Mouse (Mus musculus): Measurements from ENCODE around the gene Cdk20.
"Not testable (repeated sequence)": the region's sequence is repeated elsewhere in the genome, so short reads cannot be mapped to it uniquely, and the experiment has no call there.

Gene Cdk20

DNA sequence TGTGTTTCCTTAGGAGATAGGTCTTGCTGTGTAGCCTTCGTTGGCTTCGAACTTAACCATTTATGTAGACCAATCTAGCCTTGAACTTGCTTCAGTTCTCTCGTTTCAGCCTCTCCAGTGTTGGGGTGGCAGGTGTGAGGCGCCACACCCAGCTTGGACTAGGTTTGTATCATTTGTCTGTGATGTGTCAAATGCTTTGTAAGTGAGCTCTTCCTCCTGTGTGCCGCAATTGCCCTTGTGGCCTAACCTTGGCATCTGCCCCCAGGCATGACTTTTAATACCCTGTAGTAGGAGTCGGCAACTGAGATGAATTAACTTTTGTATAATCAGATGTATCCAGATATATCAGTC lies 9.5 kb upstream of the Cdk20 start:
- no peak for DNase-seq (ENCODE audit: low spot score)

DNA sequence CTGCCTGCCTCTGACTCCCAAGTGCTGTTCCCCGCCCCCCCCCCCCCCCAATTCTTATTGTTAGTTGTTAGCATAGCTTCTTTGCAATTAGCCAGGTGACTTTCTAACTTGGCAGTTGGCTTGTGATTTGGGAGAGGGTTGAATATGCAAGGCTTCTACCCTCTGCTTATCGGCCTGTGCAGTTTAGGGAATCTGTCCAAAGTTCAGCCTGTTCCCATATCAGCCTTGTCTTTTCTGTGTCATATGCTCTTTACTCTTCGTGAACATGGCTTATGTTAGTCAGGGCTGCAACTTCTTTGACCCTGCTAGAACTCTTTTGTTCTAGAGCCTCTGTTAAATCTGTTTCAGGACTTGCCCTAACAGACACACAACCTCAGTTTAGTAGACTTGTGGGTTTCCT lies 7.8 kb upstream of the Cdk20 start:
- DNase-seq (ENCODE audit: low spot score): no peak

DNA sequence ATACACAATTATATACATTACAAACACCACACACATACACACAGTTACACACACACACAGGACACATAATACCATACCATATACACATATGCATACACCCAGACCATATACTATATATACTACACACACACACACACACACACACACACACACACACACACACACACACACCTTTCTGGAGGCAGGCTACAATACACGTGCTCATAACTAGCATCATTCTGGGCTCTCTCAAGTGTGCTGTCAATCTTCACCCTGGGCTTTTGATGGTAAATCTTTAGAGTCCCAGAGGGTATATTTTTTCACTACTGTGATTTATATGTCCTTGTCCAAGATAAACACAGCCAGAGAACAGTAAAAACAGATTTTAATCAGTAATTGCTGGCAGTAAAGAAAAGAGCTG lies 6.8 kb upstream of the Cdk20 start:
- no peak for DNase-seq (ENCODE audit: low spot score)

DNA sequence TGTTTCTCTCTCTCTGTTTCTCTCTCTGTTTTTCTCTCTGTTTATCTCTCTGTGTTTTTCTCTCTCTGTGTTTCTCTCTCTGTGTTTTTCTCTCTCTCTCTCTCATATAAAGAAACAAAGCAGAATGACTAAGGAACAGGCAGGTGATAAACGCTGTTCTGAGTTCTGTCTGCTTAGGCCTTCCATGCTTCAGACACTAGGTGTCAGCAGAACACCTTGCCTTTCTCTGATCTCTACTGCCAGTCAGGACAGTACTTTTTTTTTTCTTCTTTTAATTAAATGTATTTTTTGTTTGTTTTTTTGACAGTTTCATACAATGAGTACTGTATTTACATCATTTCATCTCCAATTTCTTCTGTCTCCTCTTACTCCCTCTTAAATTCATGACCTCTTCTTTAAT lies 2.8 kb upstream of the Cdk20 start:
- no peak for DNase-seq (ENCODE audit: low spot score)

DNA sequence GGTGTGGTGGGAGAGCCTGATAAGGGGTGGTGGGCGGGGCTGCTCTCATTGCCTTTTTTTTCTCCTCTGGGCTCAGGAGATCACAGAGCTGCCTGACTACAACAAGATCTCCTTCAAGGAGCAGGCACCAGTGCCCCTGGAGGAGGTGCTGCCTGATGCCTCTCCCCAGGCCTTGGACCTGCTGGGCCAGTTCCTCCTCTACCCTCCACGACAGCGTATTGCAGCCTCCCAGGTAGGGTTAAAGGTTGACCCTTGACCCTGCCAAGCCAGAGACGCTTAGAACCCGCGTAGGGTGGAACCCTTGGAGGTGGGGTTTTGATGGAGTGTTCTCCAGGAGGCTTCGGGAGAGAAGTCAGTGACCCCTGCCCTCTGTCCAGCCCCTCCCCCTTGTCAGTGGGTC lies 5.7 kb downstream of the Cdk20 start:
- no peak for DNase-seq (ENCODE audit: low spot score)

DNA sequence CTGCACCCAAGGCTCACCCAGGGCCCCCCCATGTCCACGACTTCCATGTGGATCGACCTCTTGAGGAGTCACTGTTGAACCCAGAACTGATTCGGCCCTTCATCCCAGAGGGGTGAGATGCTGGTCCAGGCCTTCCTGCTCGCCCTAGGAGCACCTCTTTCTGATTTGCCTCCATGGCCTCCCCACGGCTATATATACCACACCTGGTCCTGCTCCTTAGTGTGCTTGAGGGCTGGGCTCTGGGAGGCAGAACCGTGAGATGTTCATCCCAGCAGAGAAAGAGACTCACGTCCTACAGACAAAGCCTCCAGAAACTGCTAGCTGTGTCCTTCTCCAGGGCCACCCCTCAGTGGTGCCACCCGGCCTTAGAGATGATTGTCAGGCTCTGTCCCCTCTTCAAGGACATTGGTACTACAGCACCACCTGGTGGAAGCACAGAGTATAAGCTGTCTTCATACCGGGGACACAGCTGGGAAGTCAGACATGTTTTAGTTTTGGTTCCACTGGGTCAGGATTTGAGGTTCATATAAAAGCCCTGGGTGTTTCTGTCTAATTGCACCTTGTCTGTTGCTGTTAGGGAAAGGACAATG lies 6.8 kb downstream of the Cdk20 start:
- peak; percentile 70 for DNase-seq (ENCODE audit: low spot score)

DNA sequence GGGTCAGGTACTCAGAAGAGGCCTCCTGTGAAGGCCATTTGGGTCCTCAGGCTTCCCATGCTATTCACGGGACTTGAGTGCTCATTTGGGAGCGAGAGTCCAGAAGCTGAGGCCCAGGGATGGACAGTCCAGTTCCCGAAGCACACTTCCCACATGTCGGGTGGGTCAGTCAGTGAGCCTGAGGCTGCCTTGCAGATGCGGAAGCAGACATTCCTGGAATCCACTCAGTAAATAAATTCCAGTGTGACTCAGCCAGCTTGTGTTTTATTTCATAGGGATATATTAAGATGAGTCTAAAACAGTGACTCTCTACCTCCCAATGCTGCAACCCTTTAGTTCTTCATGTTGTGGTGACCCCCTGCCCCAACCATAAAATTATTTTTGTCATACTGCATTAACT lies 7.4 kb downstream of the Cdk20 start:
- DNase-seq (ENCODE audit: low spot score): no peak

DNA sequence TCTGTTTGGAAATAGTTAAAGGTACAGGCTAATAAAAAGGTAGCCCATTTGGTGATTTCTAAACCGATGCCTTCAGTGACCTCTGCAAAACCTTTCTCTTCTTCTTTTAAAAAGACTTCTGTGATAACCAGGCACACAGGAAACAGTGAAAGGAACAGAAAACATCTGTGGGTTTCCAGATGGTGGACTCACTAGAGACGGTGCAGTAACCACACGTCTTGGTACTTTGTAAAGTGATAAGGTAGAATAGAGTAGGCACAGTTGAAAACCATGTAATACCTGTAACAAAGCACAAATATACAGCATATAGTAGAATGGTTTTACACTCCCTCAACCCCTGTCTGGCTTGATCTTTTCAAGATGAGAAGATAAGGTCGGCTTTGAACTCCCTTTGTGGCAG lies 8.5 kb downstream of the Cdk20 start:
- no peak for DNase-seq (ENCODE audit: low spot score)

DNA sequence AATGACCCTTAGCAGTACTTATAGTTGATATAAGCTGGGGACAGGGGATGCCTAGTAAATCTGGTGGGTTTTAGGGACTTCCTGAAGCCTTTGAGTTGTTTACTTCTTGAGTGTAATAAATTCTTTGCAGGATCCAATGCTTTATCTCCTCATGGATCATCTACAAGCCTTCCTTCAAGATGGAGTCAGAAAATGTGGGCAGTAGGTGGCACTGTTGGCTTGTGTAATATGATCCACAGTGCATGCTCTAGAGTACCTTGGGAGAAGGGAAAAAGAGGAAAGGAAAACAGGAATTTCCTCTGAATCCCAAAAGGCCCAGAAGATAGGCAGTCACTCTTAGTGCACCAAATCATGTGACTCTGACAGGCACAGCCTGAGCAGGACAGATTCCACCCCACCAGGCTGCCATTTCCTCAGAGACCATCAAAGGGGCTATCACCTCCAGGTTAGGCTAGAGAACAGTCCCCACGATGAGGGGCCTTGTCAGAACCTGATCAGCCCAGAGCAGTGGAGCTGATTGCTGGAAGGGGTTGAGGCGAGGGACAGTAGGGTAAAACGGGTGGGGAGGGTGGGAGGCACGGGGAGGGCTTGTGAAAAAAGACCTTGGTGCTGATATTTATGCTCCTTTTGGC lies 11.3 kb downstream of the Cdk20 start:
- DNase-seq (ENCODE audit: low spot score): peak; percentile 47

DNA sequence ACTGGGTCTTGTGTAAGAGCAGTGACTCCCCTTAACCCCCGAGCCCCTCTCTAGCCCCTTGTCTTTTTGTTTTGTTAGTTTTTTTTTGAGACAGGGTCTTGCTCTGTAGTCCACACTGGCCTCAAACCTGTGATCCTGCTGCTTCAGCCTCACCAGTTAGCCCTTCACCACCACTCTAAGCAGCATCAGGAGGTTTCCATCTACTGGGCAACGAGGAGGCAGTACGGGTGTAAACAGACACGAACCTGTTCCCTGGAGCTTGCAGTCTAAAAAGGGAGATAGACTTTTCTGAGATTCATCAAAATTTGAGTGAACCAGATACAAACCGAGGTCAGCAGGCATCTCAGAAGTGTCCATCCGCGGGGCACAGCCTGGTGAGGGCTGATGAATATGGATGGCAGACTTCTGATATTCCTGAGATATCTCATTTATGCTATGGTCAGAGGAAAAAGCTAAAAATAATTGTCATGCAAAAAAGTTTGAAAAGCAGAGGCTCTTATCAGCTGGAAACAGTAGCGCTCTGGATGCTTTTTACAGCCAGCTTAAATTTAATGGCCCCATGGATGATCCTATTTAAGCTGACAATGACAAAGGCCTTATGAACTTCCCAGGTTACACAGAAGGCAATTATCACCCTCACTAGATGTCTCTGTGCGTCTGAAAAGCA lies 13.3 kb downstream of the Cdk20 start:
- DNase-seq (ENCODE audit: low spot score): no peak

DNA sequence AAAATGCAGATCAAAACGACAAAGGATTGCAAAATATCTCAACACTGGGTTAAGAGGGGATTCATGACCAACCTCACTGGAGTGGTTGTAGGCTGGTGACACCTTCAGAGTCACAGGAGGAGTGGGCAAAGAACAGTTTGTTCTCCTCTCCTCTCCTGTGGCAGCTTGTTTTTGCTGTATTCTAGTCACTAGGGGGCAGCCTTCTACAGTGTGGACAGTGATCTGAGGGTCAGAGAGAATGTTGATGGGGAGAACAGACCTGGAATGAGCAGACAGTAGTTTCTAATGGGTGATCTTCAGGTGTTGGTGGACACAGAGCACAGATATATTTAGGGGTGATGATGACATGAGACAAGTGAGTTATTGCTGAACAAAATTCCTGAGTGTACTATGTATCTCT lies 15.8 kb downstream of the Cdk20 start:
- DNase-seq (ENCODE audit: low spot score): peak; percentile 25

DNA sequence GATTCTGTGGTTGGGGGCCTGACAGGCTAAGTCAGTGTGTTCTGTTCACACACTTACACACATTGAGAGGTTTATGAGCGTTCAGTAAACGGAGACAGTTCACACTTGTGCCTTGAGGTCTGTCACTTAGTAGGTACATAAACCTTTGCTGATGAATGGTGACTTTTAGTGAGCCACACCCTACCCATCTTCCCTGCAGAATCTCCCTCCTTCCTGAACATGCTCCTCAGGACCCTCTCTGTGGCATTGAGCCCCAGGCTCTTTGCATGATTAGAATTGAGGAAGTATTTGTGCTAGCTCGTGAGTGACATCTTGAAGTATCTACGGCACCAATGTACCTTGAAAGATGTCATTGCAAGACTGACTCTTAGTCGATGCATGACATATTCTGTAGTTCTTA lies 16.6 kb downstream of the Cdk20 start:
- no peak for DNase-seq (ENCODE audit: low spot score)

DNA sequence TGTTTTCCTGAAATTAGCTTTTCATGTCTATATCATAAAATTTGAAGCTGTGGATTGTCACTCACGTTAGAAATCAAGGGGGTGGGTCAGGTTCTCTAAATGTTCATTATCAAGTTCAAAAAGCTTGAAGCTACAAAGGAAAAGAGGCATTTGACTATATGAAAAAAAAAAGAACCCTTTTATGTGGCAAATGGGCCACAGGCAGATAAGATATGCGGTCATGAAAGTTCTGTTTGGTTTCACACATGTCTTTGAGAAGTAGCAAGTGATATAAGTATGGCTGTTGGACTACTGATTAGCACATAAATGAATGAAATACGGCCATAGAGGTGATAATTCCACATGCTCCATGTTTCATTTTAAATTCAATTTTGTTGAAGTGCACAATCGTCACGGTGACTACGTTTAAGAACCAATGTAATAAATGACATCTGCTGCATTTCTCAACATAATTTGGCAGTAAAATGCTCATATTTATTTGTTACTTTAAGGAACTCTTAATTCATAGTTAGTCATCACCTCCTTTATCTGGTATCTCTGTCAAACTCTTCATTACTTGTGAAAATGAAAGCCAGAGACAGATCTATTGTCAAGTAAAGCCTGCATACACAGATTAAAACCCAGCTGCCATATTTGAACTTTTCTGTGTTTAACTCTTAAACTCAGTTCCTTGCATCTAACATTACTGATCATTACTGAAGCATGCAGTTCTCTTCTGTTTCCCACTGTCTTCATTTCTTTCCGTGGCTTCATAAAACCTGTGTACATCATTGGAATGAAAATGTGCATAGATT lies 18.1 kb downstream of the Cdk20 start:
- no peak for DNase-seq (ENCODE audit: low spot score)

DNA sequence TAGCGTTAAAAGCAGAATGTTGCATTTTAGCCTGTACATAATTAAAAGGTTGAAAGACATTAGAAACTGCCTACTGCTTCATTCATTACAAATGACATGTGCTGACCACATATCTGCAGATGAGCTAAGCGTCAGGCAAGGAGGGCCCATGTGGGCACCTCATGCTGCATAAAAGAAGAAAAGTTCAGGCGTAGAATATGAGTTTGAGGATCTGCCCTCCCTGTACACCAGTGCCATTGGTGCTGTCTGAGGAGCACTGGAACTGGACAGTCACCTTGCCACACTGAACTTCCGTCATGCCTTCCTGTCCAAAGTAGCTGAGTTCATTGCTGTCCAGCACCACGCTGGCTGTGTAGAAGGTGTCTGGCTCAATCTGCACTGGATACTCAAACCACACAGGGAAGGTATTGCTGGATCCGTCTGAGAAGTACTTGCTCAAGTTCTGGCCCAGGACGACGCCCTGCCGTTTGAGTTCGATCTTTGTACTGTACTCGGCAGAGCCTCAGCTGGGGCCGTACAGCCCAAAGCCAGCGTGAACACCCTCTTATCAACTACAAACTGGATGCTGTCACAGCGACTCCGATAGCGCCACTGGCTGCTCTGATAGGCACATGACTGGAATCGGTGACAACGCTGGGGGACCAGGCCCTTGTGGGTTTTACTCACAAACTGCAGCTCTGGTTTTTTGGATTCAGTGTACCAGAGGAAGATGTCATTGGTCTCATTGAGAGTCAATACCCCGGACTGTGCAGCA lies 25.3 kb downstream of the Cdk20 start:
- DNase-seq (ENCODE audit: low spot score): not testable (repeated sequence)

DNA sequence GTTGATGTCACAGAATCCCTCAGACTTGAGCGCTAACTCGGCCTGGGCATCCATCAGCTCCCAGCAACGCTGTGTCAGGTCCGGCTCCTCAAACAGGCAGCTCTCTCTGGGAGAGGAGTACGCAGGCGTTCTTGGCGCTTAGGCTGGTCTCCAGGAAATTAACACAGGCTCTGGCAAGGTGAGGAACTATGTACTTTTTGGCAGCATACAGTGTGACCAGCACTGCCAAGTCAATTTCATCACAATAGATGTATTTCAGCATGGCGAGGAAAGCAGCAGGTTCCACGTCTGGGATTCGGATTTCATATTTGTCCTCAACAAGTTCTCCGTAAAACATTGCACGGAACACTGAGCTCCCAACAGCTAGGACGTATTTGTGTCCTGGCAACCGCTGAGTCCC lies 26.1 kb downstream of the Cdk20 start:
- DNase-seq (ENCODE audit: low spot score): no peak

DNA sequence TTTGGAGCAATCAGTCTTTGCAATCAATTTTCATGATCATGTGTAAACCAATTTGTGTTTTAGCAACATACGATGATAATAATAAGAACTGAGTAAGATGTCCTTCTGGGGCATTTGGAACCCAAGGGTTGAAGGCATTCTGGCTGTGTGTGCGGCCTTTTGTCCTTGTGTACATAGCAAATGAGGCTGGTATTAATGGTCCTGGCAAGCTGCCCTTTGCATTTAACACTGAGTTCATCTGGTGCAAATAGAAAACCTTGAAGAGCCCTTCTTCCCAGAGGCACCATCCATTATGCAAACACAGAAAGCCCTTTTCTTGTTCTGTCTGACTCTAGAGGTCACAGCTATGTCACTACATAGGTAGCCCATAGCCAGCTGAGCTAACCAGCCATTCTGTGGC lies 30.5 kb downstream of the Cdk20 start:
- DNase-seq (ENCODE audit: low spot score): no peak

DNA sequence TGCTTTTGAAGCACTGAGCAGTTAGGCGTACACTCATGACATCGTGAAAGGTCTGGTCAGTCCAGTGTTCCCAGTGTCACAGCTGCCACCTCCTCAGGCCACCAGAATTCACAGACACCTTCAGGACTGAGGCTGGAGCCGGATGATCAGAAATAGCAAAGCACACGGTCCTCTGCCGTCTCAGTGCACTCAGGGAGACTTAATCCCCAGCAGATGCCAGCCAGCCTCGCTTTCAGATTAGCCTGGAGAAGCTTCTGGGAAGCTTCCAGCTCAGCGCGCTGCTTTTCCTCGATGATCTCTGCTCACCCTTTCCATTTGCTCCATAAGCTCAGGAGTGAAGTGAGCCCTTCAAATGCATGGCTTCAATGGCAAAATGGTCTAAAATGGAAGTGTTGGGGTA lies 33.1 kb downstream of the Cdk20 start:
- DNase-seq (ENCODE audit: low spot score): no peak

DNA sequence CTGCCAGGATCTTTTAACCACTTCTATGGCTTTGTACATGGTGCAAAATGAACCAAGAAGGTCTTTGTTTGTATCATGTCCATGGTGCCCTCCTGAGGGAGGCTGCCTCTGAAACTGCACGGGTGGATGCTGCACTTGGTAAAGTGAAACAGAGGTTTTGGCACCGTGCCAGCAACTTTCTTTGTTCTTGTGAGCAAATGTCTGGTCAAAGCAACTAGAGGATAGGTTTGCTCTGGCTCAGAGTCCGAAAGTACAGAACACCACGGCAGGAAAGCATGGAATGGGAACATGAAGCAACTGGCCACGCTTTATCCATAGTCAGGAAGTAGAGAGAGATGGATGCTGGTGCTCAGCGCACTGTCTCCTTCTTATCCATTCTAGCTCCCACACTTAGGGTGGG lies 35.8 kb downstream of the Cdk20 start:
- no peak for DNase-seq (ENCODE audit: low spot score)

DNA sequence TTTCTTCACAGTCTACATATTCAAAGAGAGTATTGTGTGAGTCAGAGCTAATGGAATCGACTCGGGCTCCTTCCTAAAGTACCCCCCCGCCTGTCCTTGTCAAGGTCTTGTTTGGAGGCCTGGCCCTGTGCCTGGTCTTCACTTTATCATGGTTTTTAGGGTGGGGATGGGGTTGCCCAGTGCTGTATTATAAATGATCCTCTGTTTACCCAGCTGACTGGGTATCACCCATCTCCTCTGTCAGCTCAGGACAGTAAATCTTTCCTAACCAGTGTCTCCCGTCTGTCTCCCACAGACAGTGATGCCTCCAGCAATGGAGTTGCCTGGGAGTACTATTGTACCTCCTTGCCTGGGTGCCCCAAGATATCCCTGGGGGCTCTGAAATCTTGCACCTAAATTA lies 45.9 kb downstream of the Cdk20 start:
- no peak for DNase-seq (ENCODE audit: low spot score)

DNA sequence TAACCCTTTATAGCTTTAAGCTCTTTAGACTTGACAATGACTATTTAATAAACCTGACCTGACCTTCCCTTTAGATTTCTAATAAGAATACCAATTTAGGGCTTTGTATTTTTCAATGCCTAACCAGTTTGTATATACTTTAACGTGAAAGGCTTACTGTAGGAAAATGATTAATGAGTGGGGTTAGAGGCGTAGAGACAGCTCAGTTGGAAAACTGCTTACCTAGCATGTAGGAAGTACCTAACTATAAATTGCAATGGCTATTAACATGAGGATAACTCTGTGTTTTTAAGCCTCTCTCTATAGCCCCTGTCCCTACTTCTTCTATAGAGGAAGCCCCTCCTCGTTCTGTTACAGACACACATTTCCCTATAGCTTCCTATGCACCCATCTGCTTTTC lies 47.8 kb downstream of the Cdk20 start:
- DNase-seq (ENCODE audit: low spot score): no peak

DNA sequence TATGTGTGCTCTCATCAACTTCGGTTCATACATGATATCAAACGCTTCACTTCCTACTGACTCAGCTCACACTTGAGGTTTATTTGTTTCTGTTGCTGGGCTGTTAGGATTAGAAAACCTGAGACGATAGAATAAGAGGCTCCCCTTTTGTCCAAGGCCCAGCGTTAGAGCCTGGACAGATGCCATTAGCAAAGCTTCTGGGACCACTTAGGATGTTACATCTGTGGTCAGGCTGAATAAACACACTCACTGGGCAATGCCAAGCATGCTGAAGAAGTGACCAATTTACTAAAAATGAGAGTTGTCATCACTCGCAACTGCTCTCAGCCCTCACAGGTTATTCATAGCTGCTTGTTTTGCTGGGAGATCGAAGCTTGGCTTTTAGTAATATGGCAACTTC lies 57.8 kb downstream of the Cdk20 start:
- no peak for DNase-seq (ENCODE audit: low spot score)

Measured in c-Kit-positive CD71-positive TER-119-positive erythroid progenitor cells, embryonic 14.5 days (primary cell).